Mouse (Mus musculus) left cerebral cortex, adult 18-20 months (tissue): ENCODE results near the gene Svbp. TPM values are rescaled to one million over a fixed set of nuclear protein-coding genes. Genes with fewer than 3 reads are reported as not detected.
A peak's percentile ranks its signal among the peaks of the same experiment; 100 is the strongest.

ENCODE experiments used
- DNase-seq, 2 experiments: peaks; one replicate each; pipeline ENCODE4 v3.0.0; 2021 to 2022; ENCODE audit warnings: low spot score in 2 of 2, mixed read lengths in 1 of 2
- total RNA-seq, 2 experiments: library from RNA; stranded (reverse); gene quantifications; 2 replicates each; pipeline ENCODE4 v1.2.3; 2021

Gene Svbp
- total RNA-seq, 2 experiments from 2014 or later: 16.2 to 18.8 TPM

GRCm38 (mm10) chr4:119244468-119245240 lies 49.5 kb downstream of the Svbp start:
- peak; percentile 65 to 74 for DNase-seq

- peak; percentile 73 to 83 for DNase-seq
These were observed 50.5 kb downstream of the Svbp start for GRCm38 (mm10) chr4:119245556-119245955.

GRCm38 (mm10) chr4:119245961-119246360 lies 50.9 kb downstream of the Svbp start:
- DNase-seq: peak; percentile 25 to 49

- DNase-seq: no peak
These were observed 51.7 kb downstream of the Svbp start for GRCm38 (mm10) chr4:119246688-119247225.

GRCm38 (mm10) chr4:119247462-119248235 lies 52.5 kb downstream of the Svbp start:
- peak; percentile 74 to 76 for DNase-seq

GRCm38 (mm10) chr4:119248407-119248965 lies 53.4 kb downstream of the Svbp start:
- no peak for DNase-seq

Other genes starting within 250 kb of the Svbp start
- not detected for gene Lao1, start 233.7 kb upstream of the Svbp start, total RNA-seq
- 10 to 100 TPM; 75.2 to 91.1 TPM for gene Slc2a1, start 86.6 kb upstream of the Svbp start, total RNA-seq
- gene Zfp691, start 21.1 kb upstream of the Svbp start, total RNA-seq: 1 to 10 TPM; 6.2 to 7.5 TPM
- under 1 TPM; 0.40 TPM for gene Ermap, start 5.3 kb upstream of the Svbp start, total RNA-seq
- gene Tmem269, start 22.9 kb downstream of the Svbp start, total RNA-seq: under 1 TPM; 0.30 to 0.49 TPM
- gene AU022252, start 37.4 kb downstream of the Svbp start, total RNA-seq: 10 to 100 TPM; 25.2 to 29.5 TPM
- gene P3h1, start 37.6 kb downstream of the Svbp start, total RNA-seq: 1 to 10 TPM; 7.6 to 7.8 TPM
- gene Cldn19, start 60.1 kb downstream of the Svbp start, total RNA-seq: under 1 TPM in 1 of 2 experiments, not detected in 1; 0.44 TPM
- 100 to 1,000 TPM; 178 to 187 TPM for gene Ybx1, start 99.3 kb downstream of the Svbp start, total RNA-seq
- 10 to 100 TPM; 16.2 to 17.4 TPM for gene Ppih, start 125.2 kb downstream of the Svbp start, total RNA-seq
- gene Ccdc30, start 220.2 kb downstream of the Svbp start, total RNA-seq: 10 to 100 TPM; 18.3 to 18.5 TPM
- gene Ppcs, start 227.1 kb downstream of the Svbp start, total RNA-seq: 1 to 10 TPM; 5.5 to 6.1 TPM
- gene Zmynd12, start 227.5 kb downstream of the Svbp start, total RNA-seq: under 1 TPM; 0.49 to 0.61 TPM